Mouse (Mus musculus) CH12.LX (cell line): ENCODE measurements around the gene Ints3. TPM values are rescaled to one million over a fixed set of nuclear protein-coding genes. Genes with fewer than 3 reads are reported as not detected.

Experiments
- DNase-seq: peaks from one replicate; pipeline ENCODE4 v3.0.0-alpha.2; 2013; ENCODE audit errors: extremely low read depth
- H3K27ac ChIP-seq: 2 replicates; pipeline ENCODE4 v1.5.1; 2012; ENCODE audit warnings: low read depth, mild to moderate bottlenecking, control low read depth, moderate library complexity; ENCODE audit not compliant: insufficient read depth
- H3K27me3 ChIP-seq: replicated peaks from 2 replicates; pipeline ENCODE3; 2012; ENCODE audit warnings: inconsistent platforms
- H3K36me3 ChIP-seq, 2 experiments: replicated peaks in 1 of 2; 2 replicates each; pipeline versions ENCODE3 to v1.6.1; 2012; ENCODE audit warnings: inconsistent platforms in 1 of 2, low read length in 1 of 2, mild to moderate bottlenecking in 1 of 2, mixed read lengths in 1 of 2, moderate library complexity in 1 of 2; ENCODE audit not compliant: control insufficient read depth in 1 of 2, insufficient read depth in 1 of 2
- H3K4me1 ChIP-seq, 2 experiments: 2 replicates each; pipeline ENCODE4 v1.6.1; 2012; ENCODE audit warnings: inconsistent platforms in 1 of 2, moderate library complexity in 1 of 2; ENCODE audit not compliant: insufficient read depth in 2 of 2, control insufficient read depth in 1 of 2
- H3K4me2 ChIP-seq: 2 replicates; pipeline ENCODE4 v1.6.1; 2012; ENCODE audit warnings: low read depth, mild to moderate bottlenecking, control low read depth; ENCODE audit not compliant: poor library complexity, insufficient read depth, severe bottlenecking
- H3K4me3 ChIP-seq, 3 experiments: fragments of 150-350 bp in 1 of 3; sonication (generic) in 1 of 3; replicated peaks in 1 of 3; 2 replicates each; pipeline versions ENCODE3 to v1.5.1; 2011 to 2012; ENCODE audit warnings: low read depth in 2 of 3, low read length in 2 of 3, mild to moderate bottlenecking in 2 of 3, moderate library complexity in 2 of 3, control low read depth in 1 of 3, improper control_type of control experiment in 1 of 3, inconsistent platforms in 1 of 3, mixed read lengths in 1 of 3; ENCODE audit not compliant: poor library complexity in 1 of 3
- H3K79me2 ChIP-seq: replicated peaks from 2 replicates; pipeline ENCODE4 v1.6.1; 2012; ENCODE audit warnings: mild to moderate bottlenecking, moderate library complexity; ENCODE audit not compliant: control insufficient read depth, poor library complexity, insufficient read depth, severe bottlenecking; ENCODE audit errors: extremely low read depth
- H3K9ac ChIP-seq: 2 replicates; pipeline ENCODE4 v1.6.1; 2012; ENCODE audit warnings: low read depth, mild to moderate bottlenecking, control low read depth, moderate library complexity; ENCODE audit not compliant: insufficient read depth
- H3K9me3 ChIP-seq: replicated peaks from 2 replicates; pipeline ENCODE3; 2012; ENCODE audit warnings: low read length, inconsistent platforms, mixed read lengths
- BHLHE40 ChIP-seq: IDR thresholded peaks from 2 replicates; pipeline ENCODE4 v1.6.1; 2011; ENCODE audit warnings: mild to moderate bottlenecking, low read depth, low read length, improper control_type of control experiment
- CHD2 ChIP-seq: IDR thresholded peaks from 2 replicates; pipeline ENCODE4 v1.6.1; 2011; ENCODE audit warnings: low read length, improper control_type of control experiment
- IRF4 ChIP-seq: IDR thresholded peaks from 2 replicates; pipeline ENCODE4 v1.6.1; 2014; ENCODE audit warnings: low read depth, mild to moderate bottlenecking, inconsistent platforms, low read length, improper control_type of control experiment
- JUND ChIP-seq: conservative IDR thresholded peaks from 2 replicates; pipeline ENCODE4 v1.6.1; 2011; ENCODE audit warnings: low read depth, low read length, improper control_type of control experiment
- KAT2A ChIP-seq: IDR thresholded peaks from 2 replicates; pipeline ENCODE4 v1.6.1; 2012; ENCODE audit warnings: low read length, improper control_type of control experiment, inconsistent platforms; ENCODE audit not compliant: insufficient replicate concordance
- MAZ ChIP-seq: IDR thresholded peaks from 2 replicates; pipeline ENCODE4 v1.6.1; 2012; ENCODE audit warnings: low read depth, mild to moderate bottlenecking, inconsistent platforms, low read length, improper control_type of control experiment, moderate library complexity
- MXI1 ChIP-seq: IDR thresholded peaks from 2 replicates; pipeline ENCODE4 v1.6.1; 2011; ENCODE audit warnings: mild to moderate bottlenecking, low read depth, low read length, improper control_type of control experiment
- NRF1 ChIP-seq: IDR thresholded peaks from 2 replicates; pipeline ENCODE4 v1.6.1; 2014; ENCODE audit warnings: low read depth, mild to moderate bottlenecking, inconsistent platforms, low read length, improper control_type of control experiment, moderate library complexity
- POLR2A ChIP-seq: IDR thresholded peaks from 2 replicates; pipeline ENCODE4 v1.6.1; 2011; ENCODE audit warnings: low read depth, mild to moderate bottlenecking, improper control_type of control experiment, low read length
- RAD21 ChIP-seq: IDR thresholded peaks from 2 replicates; pipeline ENCODE4 v1.6.1; 2011; ENCODE audit warnings: low read depth, mild to moderate bottlenecking, low read length, improper control_type of control experiment, moderate library complexity
- RCOR1 ChIP-seq: conservative IDR thresholded peaks from 2 replicates; pipeline ENCODE4 v1.6.1; 2012; ENCODE audit warnings: low read depth, mild to moderate bottlenecking, inconsistent platforms, low read length, improper control_type of control experiment
- SIN3A ChIP-seq: IDR thresholded peaks from 2 replicates; pipeline ENCODE4 v1.6.1; 2012; ENCODE audit warnings: low read length, improper control_type of control experiment, inconsistent platforms
- SMC3 ChIP-seq: IDR thresholded peaks from 2 replicates; pipeline ENCODE4 v1.6.1; 2011; ENCODE audit warnings: low read depth, low read length, improper control_type of control experiment
- TBP ChIP-seq: conservative IDR thresholded peaks from 2 replicates; pipeline ENCODE4 v1.6.1; 2011; ENCODE audit warnings: low read depth, low read length, improper control_type of control experiment
- UBTF ChIP-seq: IDR thresholded peaks from 2 replicates; pipeline ENCODE4 v1.6.1; 2012; ENCODE audit warnings: low read depth, mild to moderate bottlenecking, inconsistent platforms, low read length, improper control_type of control experiment, moderate library complexity
- USF1 ChIP-seq: IDR thresholded peaks from 2 replicates; pipeline ENCODE4 v1.6.1; 2014; ENCODE audit warnings: low read depth, mild to moderate bottlenecking, inconsistent platforms, low read length, improper control_type of control experiment
- ZC3H11A ChIP-seq: IDR thresholded peaks from 2 replicates; pipeline ENCODE4 v1.6.1; 2012; ENCODE audit warnings: low read depth, mild to moderate bottlenecking, inconsistent platforms, low read length, improper control_type of control experiment
- ZMIZ1 ChIP-seq: IDR thresholded peaks from 2 replicates; pipeline ENCODE4 v1.6.1; 2012; ENCODE audit warnings: low read depth, mild to moderate bottlenecking, inconsistent platforms, low read length, improper control_type of control experiment
- ZNF384 ChIP-seq: IDR thresholded peaks from 2 replicates; pipeline ENCODE4 v1.6.1; 2012; ENCODE audit warnings: low read depth, low read length, improper control_type of control experiment, inconsistent platforms
- dilution Hi-C: fragments of 300-500 bp; cut with MboI; formaldehyde crosslinking; loops from 2 replicates; pipeline ENCODE4 v1.14.3; 2020; ENCODE audit warnings: low sequenced_read_pairs; ENCODE audit not compliant: extremely low pct_unique_long_range_greater_than_20kb, extremely low pct_ligation_motif_present
- in situ Hi-C: fragments of 300-500 bp; cut with MboI; formaldehyde crosslinking; loops from 3 replicates; pipeline ENCODE4 v1.14.3; 2019; ENCODE audit warnings: low sequenced_read_pairs, low pct_ligation_motif_present, low pct_unique_long_range_greater_than_20kb, mixed read lengths
- polyA plus RNA-seq: library from polyadenylated mRNA; unstranded; fragments of >175 nt; gene quantifications from 2 replicates; pipeline ENCODE4 v1.2.1, GENCODE M21; 2012; ENCODE audit warnings: low read depth; ENCODE audit not compliant: insufficient read length
- total RNA-seq, 2 experiments: library from RNA; depleted of rRNA; stranded (reverse); fragments of 300-350 nt in 1 of 2; fragments of >200 nt in 1 of 2; gene quantifications; 2 replicates each; pipeline ENCODE4 v1.2.3; 2012 to 2014

Ints3 gene
- total and polyA plus RNA-seq, 3 experiments, result 20.5 to 45.9 (median 30.7) TPM

GRCm38 (mm10) chr3:90427574-90427973 lies 5.8 kb downstream of the Ints3 start:
- in situ Hi-C loops, result no loop called here
- H3K4me1 ChIP-seq, result peaks cover 8 to 67% of the 10 kb centered on the region in 2 experiments
- peaks cover 15% of the 10 kb centered on the region for H3K79me2 ChIP-seq
- H3K4me2 ChIP-seq, result no peak overlapping the region
- peaks cover 12 to 43% of the 10 kb centered on the region in 2 experiments for H3K36me3 ChIP-seq
- no peak for TF ChIP-seq RAD21
- 0 out of 2 replicates have a peak, but pooled peaks have one; percentile 54 for TF ChIP-seq MAZ
- H3K27ac ChIP-seq, result no peak overlapping the region
- H3K9ac ChIP-seq, result no peak overlapping the region
- no peaks in the 10 kb centered on the region for H3K27me3 ChIP-seq
- dilution Hi-C loops, result no loop called here
- no peaks in the 10 kb centered on the region for H3K9me3 ChIP-seq
- H3K4me3 ChIP-seq, result no peak overlapping the region
- DNase-seq, result peak; percentile 23

GRCm38 (mm10) chr3:90425499-90425898 lies 7.9 kb downstream of the Ints3 start:
- Histone ChIP-seq H3K27ac (no peak overlapping the region), H3K9me3 (no peaks in the 10 kb centered on the region), H3K4me3 (no peak overlapping the region), H3K9ac (no peak overlapping the region), H3K27me3 (no peaks in the 10 kb centered on the region), H3K4me1 (peaks cover 3 to 51% of the 10 kb centered on the region in 2 experiments; a peak in 3 of 4 replicates), H3K4me2 (no peak overlapping the region), H3K79me2 (peaks cover 2% of the 10 kb centered on the region; the same call in 1 of the 2 replicates), H3K36me3 (peaks cover 25 to 57% of the 10 kb centered on the region in 2 experiments)
- TF ChIP-seq UBTF, result no peak
- TF ChIP-seq ZMIZ1, result no peak
- no peak for TF ChIP-seq CHD2
- DNase-seq, result no peak
- dilution Hi-C loops, result no loop called here
- in situ Hi-C loops, result no loop called here

- no peak overlapping the region for H3K4me2 ChIP-seq
- no peaks in the 10 kb centered on the region for H3K9me3 ChIP-seq
- dilution Hi-C loops (no loop called here), in situ Hi-C loops (no loop called here)
- peaks cover 0 to 34% of the 10 kb centered on the region in 2 experiments; a peak in 2 of 4 replicates for H3K4me1 ChIP-seq
- peaks cover 34 to 66% of the 10 kb centered on the region in 2 experiments for H3K36me3 ChIP-seq
- H3K27ac ChIP-seq, result no peak overlapping the region
- no peaks in the 10 kb centered on the region for H3K27me3 ChIP-seq
- no peak for DNase-seq
- H3K9ac ChIP-seq, result no peak overlapping the region
- peaks cover 2% of the 10 kb centered on the region; the same call in 1 of the 2 replicates for H3K79me2 ChIP-seq
- TF ChIP-seq JUND, result no peak
- H3K4me3 ChIP-seq, result no peak overlapping the region
These were observed 9.9 kb downstream of the Ints3 start for GRCm38 (mm10) chr3:90423549-90423948.

- Histone ChIP-seq H3K9me3 (no peaks in the 10 kb centered on the region), H3K4me2 (no peak overlapping the region), H3K9ac (no peak overlapping the region), H3K36me3 (peaks cover 46 to 85% of the 10 kb centered on the region in 2 experiments), H3K79me2 (no peaks in the 10 kb centered on the region; the same call in 1 of the 2 replicates), H3K27me3 (no peaks in the 10 kb centered on the region), H3K4me1 (peaks cover 0 to 8% of the 10 kb centered on the region in 2 experiments; a peak in 2 of 4 replicates), H3K27ac (no peak overlapping the region), H3K4me3 (no peak overlapping the region)
- no peak for DNase-seq
- in situ Hi-C loops, result no loop called here
- dilution Hi-C loops, result no loop called here
- no peak for TF ChIP-seq IRF4
- TF ChIP-seq ZNF384, result no peak
- TF ChIP-seq RCOR1, result no peak
- no peak for TF ChIP-seq NRF1
- no peak for TF ChIP-seq MXI1
- TF ChIP-seq UBTF, result no peak
- TF ChIP-seq SIN3A, result no peak
- TF ChIP-seq USF1, result no peak
- no peak for TF ChIP-seq MAZ
- no peak for TF ChIP-seq BHLHE40
- no peak for TF ChIP-seq KAT2A
- TF ChIP-seq RAD21, result no peak
- no peak for TF ChIP-seq SMC3
- TF ChIP-seq TBP, result no peak
- no peak for TF ChIP-seq POLR2A
- no peak for TF ChIP-seq ZC3H11A
These were observed 12.7 kb downstream of the Ints3 start for GRCm38 (mm10) chr3:90420696-90421095.
